Mouse (Mus musculus) gastrocnemius, postnatal 36 days (tissue): ENCODE results near the gene Pah. TPM values are rescaled to one million over a fixed set of nuclear protein-coding genes. Genes with fewer than 3 reads are reported as not detected.

Experiments used
- total RNA-seq, 2 experiments: library from RNA; stranded (reverse); gene quantifications; 2 replicates each; pipeline ENCODE4 v1.2.3; 2021

Gene Pah
- total RNA-seq, 2 experiments from 2014 or later, result not detected

Other genes with a start within 250 kb of the Pah start
- gene Ascl1, start 28.1 kb upstream of the Pah start, total RNA-seq, result not detected